Mouse (Mus musculus) embryonic facial prominence, embryonic 12.5 days (tissue): Measurements from ENCODE around the gene Slc27a2. TPM values are rescaled to one million over a fixed set of nuclear protein-coding genes. Genes with fewer than 3 reads are reported as not detected.
"Not testable (repeated sequence)": the region's sequence is repeated elsewhere in the genome, so short reads cannot be mapped to it uniquely, and the experiment has no call there.

ENCODE experiments used
- ATAC-seq: fragments of 200-750 bp; cut with Nextera tagmentation; 2 replicates; pipeline ENCODE4 v1.8.0; 2017; ENCODE audit not compliant: insufficient number of reproducible peaks, insufficient read depth, low FRiP score, low TSS enrichment
- H3K27ac ChIP-seq: fragments of 300-500 bp; sonication (generic); 2 replicates; pipeline ENCODE4 v1.5.1; 2016; ENCODE audit warnings: mild to moderate bottlenecking
- H3K27me3 ChIP-seq: fragments of 300-500 bp; sonication (generic); 2 replicates; pipeline ENCODE4 v1.6.1; 2016; ENCODE audit warnings: mild to moderate bottlenecking, moderate library complexity
- H3K36me3 ChIP-seq: fragments of 300-500 bp; sonication (generic); 2 replicates; pipeline ENCODE4 v1.6.1; 2016; ENCODE audit warnings: mild to moderate bottlenecking
- H3K4me1 ChIP-seq: fragments of 300-500 bp; sonication (generic); 2 replicates; pipeline ENCODE4 v1.6.1; 2016
- H3K4me2 ChIP-seq: fragments of 300-500 bp; sonication (generic); replicated peaks from 2 replicates; pipeline ENCODE4 v1.6.1; 2016; ENCODE audit warnings: mild to moderate bottlenecking, moderate library complexity
- H3K4me3 ChIP-seq: fragments of 300-500 bp; sonication (generic); 2 replicates; pipeline ENCODE4 v1.5.1; 2016; ENCODE audit warnings: mild to moderate bottlenecking
- H3K9ac ChIP-seq: fragments of 300-500 bp; sonication (generic); 2 replicates; pipeline ENCODE4 v1.6.1; 2016; ENCODE audit warnings: mild to moderate bottlenecking, moderate library complexity
- H3K9me3 ChIP-seq: fragments of 300-500 bp; sonication (generic); 2 replicates; pipeline ENCODE4 v1.6.1; 2016; ENCODE audit warnings: mild to moderate bottlenecking, moderate library complexity
- WGBS: fragments of 180-500 bp; shearing (Covaris S2); methylation state at CpG from one replicate; pipeline ENCODE4 v1.1.7; 2016; 5-methylcytosine and 5-hydroxymethylcytosine counted together
- polyA plus RNA-seq: library from polyadenylated mRNA; unstranded; fragments of >200 nt; fragmentation: Nextera tagmentation; extraction: Ambion mirVana; gene quantifications from 2 replicates; pipeline ENCODE4 v1.2.1, GENCODE M21; 2016

The Slc27a2 gene
- 4.3 and 4.5 TPM in 2 replicates for polyA plus RNA-seq

- H3K9ac ChIP-seq = peak within 1 kb of the TSS; percentile 41
- peaks cover 12% of the 10 kb centered on the region for H3K4me1 ChIP-seq
- peak; percentile 76 for ATAC-seq
- H3K4me2 ChIP-seq = peak within 1 kb of the TSS; percentile 98
- no peak within 1 kb of the TSS for H3K27ac ChIP-seq
- H3K9me3 ChIP-seq = no peaks in the 10 kb centered on the region
- H3K27me3 ChIP-seq = peaks cover 52% of the 10 kb centered on the region
- no peaks in the 10 kb centered on the region for H3K36me3 ChIP-seq
- H3K4me3 ChIP-seq = peak within 1 kb of the TSS; percentile 52
- 1% methylated on average over 61 of the region's 61 CpGs for WGBS
Observed at GRCm38 (mm10) chr2:126552357-126553290, at the start of gene Slc27a2. Slc27a2 (plus strand) TSS chr2:126552407.

GRCm38 (mm10) chr2:126505156-126505555 is 47.1 kb upstream of the Slc27a2 start:
- Histone ChIP-seq H3K36me3 (no peaks in the 10 kb centered on the region), H3K4me1 (no peaks in the 10 kb centered on the region), H3K27ac (no peak overlapping the region), H3K4me3 (no peak overlapping the region), H3K9ac (no peak overlapping the region), H3K4me2 (no peak overlapping the region), H3K27me3 (no peaks in the 10 kb centered on the region), H3K9me3 (no peaks in the 10 kb centered on the region)
- no peak for ATAC-seq
- WGBS = 80% methylated on average over 1 of the region's 1 CpGs

GRCm38 (mm10) chr2:126507477-126507876 is 44.7 kb upstream of the Slc27a2 start:
- WGBS = 88% methylated on average over 5 of the region's 5 CpGs
- Histone ChIP-seq H3K27me3 (no peaks in the 10 kb centered on the region), H3K27ac (no peak overlapping the region), H3K4me1 (no peaks in the 10 kb centered on the region), H3K9ac (no peak overlapping the region), H3K36me3 (no peaks in the 10 kb centered on the region), H3K9me3 (no peaks in the 10 kb centered on the region), H3K4me3 (no peak overlapping the region), H3K4me2 (no peak overlapping the region)
- ATAC-seq = no peak

GRCm38 (mm10) chr2:126508228-126508627 is 44.0 kb upstream of the Slc27a2 start:
- Histone ChIP-seq H3K9ac (no peak overlapping the region), H3K4me3 (no peak overlapping the region), H3K27me3 (no peaks in the 10 kb centered on the region), H3K4me1 (no peaks in the 10 kb centered on the region), H3K27ac (no peak overlapping the region), H3K36me3 (no peaks in the 10 kb centered on the region), H3K4me2 (no peak overlapping the region), H3K9me3 (no peaks in the 10 kb centered on the region)
- ATAC-seq = no peak
- 60% methylated on average over 1 of the region's 1 CpGs for WGBS

- Histone ChIP-seq H3K27ac (no peak overlapping the region), H3K27me3 (no peaks in the 10 kb centered on the region), H3K4me3 (no peak overlapping the region), H3K36me3 (no peaks in the 10 kb centered on the region), H3K4me2 (no peak overlapping the region), H3K9ac (no peak overlapping the region), H3K4me1 (no peaks in the 10 kb centered on the region), H3K9me3 (no peaks in the 10 kb centered on the region)
- 73% methylated on average over 6 of the region's 6 CpGs for WGBS
- ATAC-seq = no peak
Observed at GRCm38 (mm10) chr2:126515069-126515826, 37.0 kb upstream of the Slc27a2 start.

GRCm38 (mm10) chr2:126519872-126520581 is 32.2 kb upstream of the Slc27a2 start:
- Histone ChIP-seq H3K9me3 (no peaks in the 10 kb centered on the region), H3K36me3 (no peaks in the 10 kb centered on the region), H3K27me3 (no peaks in the 10 kb centered on the region), H3K4me2 (no peak overlapping the region), H3K4me3 (no peak overlapping the region), H3K27ac (no peak overlapping the region), H3K9ac (no peak overlapping the region), H3K4me1 (no peaks in the 10 kb centered on the region)
- no peak for ATAC-seq
- WGBS = 89% methylated on average over 11 of the region's 11 CpGs

- WGBS = 14% methylated on average over 7 of the region's 7 CpGs
- Histone ChIP-seq H3K27me3 (no peaks in the 10 kb centered on the region), H3K9me3 (no peaks in the 10 kb centered on the region), H3K4me2 (no peak overlapping the region), H3K4me1 (no peaks in the 10 kb centered on the region), H3K9ac (no peak overlapping the region), H3K4me3 (no peak overlapping the region), H3K36me3 (no peaks in the 10 kb centered on the region), H3K27ac (no peak overlapping the region)
- ATAC-seq = no peak
Observed at GRCm38 (mm10) chr2:126520828-126521227, 31.4 kb upstream of the Slc27a2 start.

GRCm38 (mm10) chr2:126521471-126521870 is 30.7 kb upstream of the Slc27a2 start:
- H3K9ac ChIP-seq = no peak overlapping the region
- H3K9me3 ChIP-seq = no peaks in the 10 kb centered on the region
- H3K36me3 ChIP-seq = no peaks in the 10 kb centered on the region
- no peaks in the 10 kb centered on the region for H3K4me1 ChIP-seq
- no peak overlapping the region for H3K27ac ChIP-seq
- no peak overlapping the region for H3K4me2 ChIP-seq
- ATAC-seq = no peak
- no peaks in the 10 kb centered on the region for H3K27me3 ChIP-seq
- 77% methylated on average over 10 of the region's 10 CpGs for WGBS
- H3K4me3 ChIP-seq = no peak overlapping the region

- H3K27ac ChIP-seq = no peak overlapping the region
- H3K36me3 ChIP-seq = no peaks in the 10 kb centered on the region
- H3K4me3 ChIP-seq = no peak overlapping the region
- no peak for ATAC-seq
- H3K9me3 ChIP-seq = no peaks in the 10 kb centered on the region
- H3K4me2 ChIP-seq = no peak overlapping the region
- no peaks in the 10 kb centered on the region for H3K4me1 ChIP-seq
- WGBS = 69% methylated on average over 8 of the region's 8 CpGs
- H3K27me3 ChIP-seq = no peaks in the 10 kb centered on the region
- H3K9ac ChIP-seq = no peak overlapping the region
Observed at GRCm38 (mm10) chr2:126522056-126522455, 30.2 kb upstream of the Slc27a2 start.

- H3K27ac ChIP-seq, H3K9ac ChIP-seq, H3K4me1 ChIP-seq, ATAC-seq, H3K27me3 ChIP-seq, H3K4me2 ChIP-seq, H3K9me3 ChIP-seq, H3K4me3 ChIP-seq, H3K36me3 ChIP-seq: not testable (repeated sequence)
- 64% methylated on average over 5 of the region's 5 CpGs for WGBS
Observed at GRCm38 (mm10) chr2:126523101-126523745, 29.0 kb upstream of the Slc27a2 start.

- no peak for ATAC-seq
Observed at GRCm38 (mm10) chr2:126524271-126524670, 27.9 kb upstream of the Slc27a2 start.

More at GRCm38 (mm10) chr2:126524271-126524670, 27.9 kb upstream of the Slc27a2 start:
- Histone ChIP-seq H3K9me3 (no peaks in the 10 kb centered on the region), H3K4me2 (no peak overlapping the region), H3K4me3 (no peak overlapping the region), H3K36me3 (no peaks in the 10 kb centered on the region), H3K27me3 (no peaks in the 10 kb centered on the region), H3K27ac (no peak overlapping the region), H3K4me1 (no peaks in the 10 kb centered on the region), H3K9ac (no peak overlapping the region)
- 77% methylated on average over 2 of the region's 2 CpGs for WGBS
